ENCODE assay signal across 18 mouse cellular contexts in the genomic region with DNA sequence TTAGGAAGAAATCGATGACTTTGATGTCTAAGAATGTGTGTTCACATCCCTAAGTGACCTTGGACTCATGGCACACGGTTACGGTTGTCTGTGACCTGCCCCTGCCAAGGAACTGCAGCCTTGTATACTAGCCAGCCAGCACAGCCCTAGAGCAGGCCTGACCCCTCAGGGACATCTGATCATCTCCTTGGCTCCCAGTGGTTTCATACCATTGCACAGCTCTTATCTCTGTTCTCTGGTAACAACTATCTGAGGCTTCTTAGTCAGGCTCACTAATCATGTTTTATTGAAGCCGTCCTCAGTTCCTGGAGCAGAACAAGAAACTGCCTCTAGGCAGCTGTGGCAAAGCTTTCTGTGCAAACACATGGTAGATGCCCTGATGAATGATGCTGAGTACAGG.
"Had no signal": no experiment of that assay in that cellular context is flagged by ENCODE, and none has a peak within 500 bp of the region (broad histone marks: within the 10 kb centered on the region; RNA-seq: fewer than 3 reads in every experiment).

No protein-coding gene starts in this region.

- H3K9ac ChIP-seq: intestine, embryonic 15.5 days; limb, embryonic 12.5 days; liver, embryonic 13.5 days; liver, postnatal 0 days; lung, embryonic 15.5 days; midbrain, embryonic 12.5 days; neural tube, embryonic 13.5 days; stomach, embryonic 15.5 days had no signal

- ATAC-seq: intestine, embryonic 15.5 days; liver, postnatal 0 days; midbrain, embryonic 16.5 days had no signal

- H3K9me3 ChIP-seq: intestine, embryonic 15.5 days; limb, embryonic 12.5 days; liver, embryonic 13.5 days; lung, embryonic 15.5 days; midbrain, embryonic 12.5 days; neural tube, embryonic 13.5 days; stomach, embryonic 15.5 days had no signal

- H3K4me3 ChIP-seq: intestine, embryonic 15.5 days; layer of hippocampus, adult 2 months; limb, embryonic 12.5 days; liver, embryonic 13.5 days; lung, embryonic 15.5 days; midbrain, embryonic 12.5 days; neural tube, embryonic 13.5 days; stomach, embryonic 15.5 days had no signal

- H3K27ac ChIP-seq: intestine, embryonic 15.5 days; layer of hippocampus, adult 2 months; limb, embryonic 12.5 days; liver, embryonic 13.5 days; lung, embryonic 15.5 days; midbrain, embryonic 12.5 days; neural tube, embryonic 13.5 days; stomach, embryonic 15.5 days had no signal

- DNase-seq: kidney, adult 2 months; kidney, postnatal 25 days; liver; liver, embryonic 13.5 days; liver, postnatal 0 days; retina, postnatal 1 day; right cerebral cortex, postnatal 4 days; spleen, adult 18-20 months; thymus, adult 2 months; thymus, postnatal 25 days had no signal

- H3K36me3 ChIP-seq: intestine, embryonic 15.5 days; limb, embryonic 12.5 days; liver, embryonic 13.5 days; lung, embryonic 15.5 days; midbrain, embryonic 12.5 days; neural tube, embryonic 13.5 days; stomach, embryonic 15.5 days had no signal

- H3K4me1 ChIP-seq: intestine, embryonic 15.5 days; limb, embryonic 12.5 days; liver, embryonic 13.5 days; lung, embryonic 15.5 days; midbrain, embryonic 12.5 days; neural tube, embryonic 13.5 days; stomach, embryonic 15.5 days had no signal

- H3K4me2 ChIP-seq: intestine, embryonic 15.5 days; limb, embryonic 12.5 days; liver, embryonic 13.5 days; lung, embryonic 15.5 days; midbrain, embryonic 12.5 days; neural tube, embryonic 13.5 days; stomach, embryonic 15.5 days had no signal

- H3K27me3 ChIP-seq: intestine, embryonic 15.5 days; limb, embryonic 12.5 days; liver, embryonic 13.5 days; lung, embryonic 15.5 days; midbrain, embryonic 12.5 days; neural tube, embryonic 13.5 days; stomach, embryonic 15.5 days had no signal
